Mouse (Mus musculus) embryonic fibroblast, embryonic 13.5 days (primary cell): ENCODE measurements around the gene Ccdc134.

Experiments
- CTCF ChIP-seq: IDR thresholded peaks from 2 replicates; pipeline ENCODE4 v1.5.1; 2011; ENCODE audit warnings: mild to moderate bottlenecking, control low read depth, low read length, moderate library complexity, borderline replicate concordance; ENCODE audit not compliant: insufficient read depth
- POLR2A ChIP-seq: IDR thresholded peaks from 2 replicates; pipeline ENCODE4 v1.6.1; 2011; ENCODE audit warnings: low read depth, mild to moderate bottlenecking, control low read depth, low read length, moderate library complexity

GRCm38 (mm10) chr15:82146770-82147610, 19.3 kb downstream of the Ccdc134 start, which contains the start of gene Srebf2:
- TF ChIP-seq CTCF, result no peak
- peak; percentile 86 for TF ChIP-seq POLR2A
